Mouse (Mus musculus) limb, embryonic 11.5 days (tissue): ENCODE measurements around the gene Rps28. TPM values are rescaled to one million over a fixed set of nuclear protein-coding genes. Genes with fewer than 3 reads are reported as not detected.

ENCODE experiments used
- ATAC-seq: fragments of 200-750 bp; cut with Nextera tagmentation; 2 replicates; pipeline ENCODE4 v1.8.0; 2017; ENCODE audit warnings: low read depth; ENCODE audit not compliant: insufficient number of reproducible peaks, low FRiP score, low TSS enrichment
- DNase-seq: peaks from one replicate; pipeline ENCODE4 v3.0.0-alpha.2; 2015; ENCODE audit warnings: low spot score
- H3K27ac ChIP-seq: fragments of 300-500 bp; sonication (generic); replicated peaks from 2 replicates; pipeline ENCODE4 v1.5.1; 2014; ENCODE audit warnings: low read depth, mild to moderate bottlenecking, low read length
- H3K27me3 ChIP-seq: fragments of 300-500 bp; sonication (generic); 2 replicates; pipeline ENCODE4 v1.6.1; 2014; ENCODE audit warnings: mild to moderate bottlenecking, low read length, mixed read lengths; ENCODE audit not compliant: control insufficient read depth, insufficient read depth
- H3K36me3 ChIP-seq: fragments of 300-500 bp; sonication (generic); 2 replicates; pipeline ENCODE4 v1.6.1; 2014; ENCODE audit warnings: mild to moderate bottlenecking, low read length, moderate library complexity, mixed read lengths; ENCODE audit not compliant: control insufficient read depth, insufficient read depth
- H3K4me1 ChIP-seq: fragments of 300-500 bp; sonication (generic); 2 replicates; pipeline ENCODE4 v1.6.1; 2014; ENCODE audit warnings: low read length, mixed read lengths; ENCODE audit not compliant: control insufficient read depth, insufficient read depth
- H3K4me2 ChIP-seq: fragments of 300-500 bp; sonication (generic); 2 replicates; pipeline ENCODE4 v1.6.1; 2014; ENCODE audit warnings: low read depth, mild to moderate bottlenecking, moderate library complexity; ENCODE audit not compliant: severe bottlenecking
- H3K4me3 ChIP-seq: fragments of 300-500 bp; sonication (generic); 2 replicates; pipeline ENCODE4 v1.5.1; 2014; ENCODE audit warnings: low read depth, low read length
- H3K9ac ChIP-seq: fragments of 300-500 bp; sonication (generic); 2 replicates; pipeline ENCODE4 v1.6.1; 2014; ENCODE audit warnings: mild to moderate bottlenecking, low read length
- H3K9me3 ChIP-seq: fragments of 300-500 bp; sonication (generic); 2 replicates; pipeline ENCODE4 v1.6.1; 2016; ENCODE audit warnings: low read length; ENCODE audit not compliant: control insufficient read depth
- WGBS: fragments of 180-500 bp; shearing (Covaris S2); extraction: QIAGEN DNeasy Blood & Tissue Kit; methylation state at CpG from one replicate; pipeline ENCODE4 v1.1.7; 2014; 5-methylcytosine and 5-hydroxymethylcytosine counted together
- polyA plus RNA-seq: library from polyadenylated mRNA; unstranded; fragments of >200 nt; fragmentation: Nextera tagmentation; extraction: Ambion mirVana; gene quantifications from 2 replicates; pipeline ENCODE4 v1.2.1, GENCODE M21; 2014

Gene Rps28
- polyA plus RNA-seq, 1 experiment from 2014 or later: 1,083 TPM

DNA sequence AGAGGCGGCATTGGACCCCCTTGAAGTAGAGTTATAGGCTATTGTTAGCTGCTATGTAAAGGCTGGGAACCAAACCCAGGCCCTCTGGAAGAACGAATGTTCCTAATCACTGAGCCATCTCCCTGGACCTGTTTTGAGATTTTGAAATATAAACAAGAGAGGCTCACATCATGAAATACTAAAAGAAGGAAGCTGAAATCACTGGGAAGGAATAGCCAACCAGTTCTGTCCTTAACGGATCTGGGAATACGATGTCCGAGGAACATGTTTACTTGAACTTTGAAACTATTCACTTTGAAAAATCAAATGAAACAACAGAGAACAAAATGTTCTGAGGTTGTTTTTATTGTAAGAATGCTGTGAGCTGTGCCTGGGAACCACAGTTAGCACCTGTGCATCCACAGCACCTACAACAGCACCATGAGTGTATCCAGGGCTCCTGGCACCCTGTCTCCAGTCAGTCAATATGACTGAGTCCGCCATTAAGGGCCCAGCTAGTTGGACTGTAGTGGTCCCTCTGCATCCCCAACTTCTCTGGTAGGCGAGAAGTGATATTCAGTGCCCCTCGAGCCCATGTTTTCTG, 49.7 kb downstream of the Rps28 start:
- no peak overlapping the region for H3K9ac ChIP-seq
- peaks cover 10% of the 10 kb centered on the region for H3K4me1 ChIP-seq
- no peak overlapping the region for H3K27ac ChIP-seq
- ATAC-seq (no peak), DNase-seq (no peak)
- H3K9me3 ChIP-seq: no peaks in the 10 kb centered on the region
- no peak overlapping the region for H3K4me2 ChIP-seq
- 92% methylated on average over 8 of the region's 8 CpGs for WGBS
- no peaks in the 10 kb centered on the region for H3K27me3 ChIP-seq
- H3K4me3 ChIP-seq: no peak overlapping the region
- H3K36me3 ChIP-seq: peaks cover 14% of the 10 kb centered on the region; the same call in 1 of the 2 replicates

DNA sequence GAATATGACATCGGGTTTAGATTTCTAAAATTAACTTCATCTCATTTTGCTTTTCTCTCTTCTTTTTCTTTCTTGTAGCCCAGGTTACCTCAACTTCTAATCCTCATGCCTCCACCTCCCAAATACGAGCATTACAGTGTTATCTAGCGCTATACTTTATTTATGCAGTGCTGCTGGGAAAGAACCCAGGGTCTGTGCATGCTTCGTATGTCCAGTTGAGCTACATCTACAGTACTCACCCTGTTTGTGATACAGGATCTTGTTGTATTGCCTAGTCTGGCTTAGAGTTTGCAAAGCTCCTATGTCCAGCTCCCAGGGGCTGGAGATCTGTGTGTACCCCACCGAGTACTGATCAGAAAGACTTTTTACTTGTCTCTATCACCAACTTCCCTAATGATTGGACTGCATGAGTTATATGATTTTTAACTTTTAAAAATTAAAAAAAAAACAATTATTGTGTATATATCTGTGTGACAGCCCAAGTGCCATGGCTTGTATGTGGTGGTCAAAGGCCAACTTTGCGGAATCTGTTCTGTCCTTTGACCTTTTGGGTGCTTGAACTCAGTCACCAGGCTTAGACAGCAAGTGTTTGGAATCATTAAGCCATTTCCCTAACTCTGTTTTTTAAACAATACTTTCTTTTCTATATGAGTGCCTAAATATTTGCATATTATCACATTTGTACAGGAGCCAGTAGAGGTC, 50.3 kb downstream of the Rps28 start:
- Histone ChIP-seq H3K4me2 (no peak overlapping the region), H3K9me3 (no peaks in the 10 kb centered on the region), H3K9ac (no peak overlapping the region), H3K4me1 (peaks cover 10% of the 10 kb centered on the region), H3K27ac (no peak overlapping the region), H3K27me3 (no peaks in the 10 kb centered on the region), H3K4me3 (no peak overlapping the region), H3K36me3 (peaks cover 14% of the 10 kb centered on the region; the same call in 1 of the 2 replicates)
- 92% methylated on average over 6 of the region's 6 CpGs for WGBS
- ATAC-seq (no peak), DNase-seq (no peak)

DNA sequence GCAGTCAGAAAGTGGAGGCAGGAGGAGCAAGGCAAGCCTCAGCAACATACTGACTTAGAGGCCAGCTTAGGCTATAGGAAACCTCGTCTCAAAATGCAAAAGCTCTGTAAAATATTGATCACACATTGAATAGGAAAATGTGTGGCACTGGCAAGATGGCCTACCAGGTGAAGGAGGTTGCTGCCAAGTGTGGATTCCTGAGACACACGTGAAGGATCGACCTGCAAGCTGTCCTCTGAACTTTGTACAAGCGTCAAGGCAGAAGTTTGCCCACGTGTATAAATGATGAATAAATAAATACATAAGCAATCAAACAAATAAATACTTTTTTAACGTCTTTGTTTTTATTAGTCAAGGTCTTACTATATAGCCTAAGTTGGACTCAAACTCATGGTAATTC, 50.9 kb downstream of the Rps28 start:
- Histone ChIP-seq H3K4me2 (no peak overlapping the region), H3K27me3 (no peaks in the 10 kb centered on the region), H3K36me3 (peaks cover 14% of the 10 kb centered on the region; the same call in 1 of the 2 replicates), H3K9ac (no peak overlapping the region), H3K9me3 (no peaks in the 10 kb centered on the region), H3K4me1 (peaks cover 4% of the 10 kb centered on the region), H3K27ac (no peak overlapping the region), H3K4me3 (no peak overlapping the region)
- DNase-seq: no peak
- 82% methylated on average over 6 of the region's 6 CpGs for WGBS
- ATAC-seq: no peak

DNA sequence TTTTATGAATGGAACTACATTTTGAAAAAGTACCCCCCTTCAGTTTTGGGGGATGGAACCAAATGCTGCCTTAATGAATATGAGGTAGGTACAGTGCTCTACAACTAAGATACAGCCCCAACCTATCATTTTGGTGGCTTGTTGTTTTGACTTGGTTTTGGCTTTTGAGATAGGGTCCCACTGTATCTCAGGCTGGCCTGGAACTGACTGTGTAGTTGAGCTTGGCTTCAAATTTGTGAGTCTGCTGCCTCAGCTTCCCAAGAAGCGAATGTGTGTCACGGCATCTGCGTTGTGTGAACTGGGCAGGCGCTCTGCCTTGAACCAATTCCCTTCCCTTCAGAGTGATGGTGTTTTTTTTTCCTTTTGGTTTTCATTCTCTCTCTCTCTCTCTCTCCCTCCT, 52.7 kb downstream of the Rps28 start:
- 92% methylated on average over 4 of the region's 4 CpGs for WGBS
- ATAC-seq (no peak), DNase-seq (no peak)
- Histone ChIP-seq H3K27ac (no peak overlapping the region), H3K4me3 (no peak overlapping the region), H3K27me3 (no peaks in the 10 kb centered on the region), H3K4me2 (no peak overlapping the region), H3K36me3 (peaks cover 7% of the 10 kb centered on the region; the same call in 1 of the 2 replicates), H3K9ac (no peak overlapping the region), H3K9me3 (no peaks in the 10 kb centered on the region), H3K4me1 (no peaks in the 10 kb centered on the region)

Other genes starting within 250 kb of the Rps28 start
- gene Zfp414, start 195.5 kb downstream of the Rps28 start, polyA plus RNA-seq: 72.9 and 75.7 TPM in 2 replicates
- 0.67 and 0.84 TPM in 2 replicates for gene Pram1, start 186.5 kb downstream of the Rps28 start, polyA plus RNA-seq
- gene Hnrnpm, start 137.7 kb downstream of the Rps28 start, polyA plus RNA-seq: 644 and 689 TPM in 2 replicates
- gene March2, start 105.9 kb downstream of the Rps28 start, polyA plus RNA-seq: 30.3 and 30.6 TPM in 2 replicates
- 270 and 277 TPM in 2 replicates for gene Rab11b, start 64.0 kb downstream of the Rps28 start, polyA plus RNA-seq
- 37.9 and 43.6 TPM in 2 replicates for gene Angptl4, start 42.7 kb downstream of the Rps28 start, polyA plus RNA-seq
- 23.0 and 25.1 TPM in 2 replicates for gene Kank3, start 14.0 kb downstream of the Rps28 start, polyA plus RNA-seq
- 457 and 474 TPM in 2 replicates for gene Ndufa7, start within 50 bp of the Rps28 start, polyA plus RNA-seq
- 85.5 and 91.5 TPM in 2 replicates for gene Cd320, start 18.5 kb upstream of the Rps28 start, polyA plus RNA-seq
- gene Gm7029, start 49.3 kb upstream of the Rps28 start, polyA plus RNA-seq: not detected in 2 replicates
- gene Kifc1, start 66.1 kb upstream of the Rps28 start, polyA plus RNA-seq: 12.3 and 12.5 TPM in 2 replicates
- 0.19 and 0.48 TPM in 2 replicates for gene Platr17, start 80.6 kb upstream of the Rps28 start, polyA plus RNA-seq
- 66.8 and 71.3 TPM in 2 replicates for gene Daxx, start 84.9 kb upstream of the Rps28 start, polyA plus RNA-seq
- 12.5 and 14.8 TPM in 2 replicates for gene Tapbp, start 91.3 kb upstream of the Rps28 start, polyA plus RNA-seq
- gene Zbtb22, start 91.3 kb upstream of the Rps28 start, polyA plus RNA-seq: 10.1 and 11.8 TPM in 2 replicates
- gene Rgl2, start 105.0 kb upstream of the Rps28 start, polyA plus RNA-seq: 37.3 and 38.7 TPM in 2 replicates
- 208 and 212 TPM in 2 replicates for gene Pfdn6, start 115.8 kb upstream of the Rps28 start, polyA plus RNA-seq
- gene Wdr46, start 116.1 kb upstream of the Rps28 start, polyA plus RNA-seq: 37.4 and 45.6 TPM in 2 replicates
- 2.6 and 3.0 TPM in 2 replicates for gene B3galt4, start 126.9 kb upstream of the Rps28 start, polyA plus RNA-seq
- 35.6 and 37.1 TPM in 2 replicates for gene Vps52, start 131.2 kb upstream of the Rps28 start, polyA plus RNA-seq
- 1,618 and 1,641 TPM in 2 replicates for gene Rps18, start 131.4 kb upstream of the Rps28 start, polyA plus RNA-seq
- gene H2-K1, start 175.8 kb upstream of the Rps28 start, polyA plus RNA-seq: 4.2 and 5.3 TPM in 2 replicates
- gene Ring1, start 200.1 kb upstream of the Rps28 start, polyA plus RNA-seq: 3.8 and 5.6 TPM in 2 replicates
- gene H2-Ke6, start 203.5 kb upstream of the Rps28 start, polyA plus RNA-seq: 34.9 and 37.7 TPM in 2 replicates
- gene Slc39a7, start 207.1 kb upstream of the Rps28 start, polyA plus RNA-seq: 85.6 and 94.1 TPM in 2 replicates
- 20.5 and 24.0 TPM in 2 replicates for gene Rxrb, start 207.2 kb upstream of the Rps28 start, polyA plus RNA-seq
- 2.6 and 5.0 TPM in 2 replicates for gene Col11a2, start 214.9 kb upstream of the Rps28 start, polyA plus RNA-seq